Mouse (Mus musculus) cerebellum, postnatal 14 days (tissue): Measurements from ENCODE around the gene Krtap4-7.
A peak's percentile ranks its signal among the peaks of the same experiment; 100 is the strongest.
"Not testable (repeated sequence)": the region's sequence is repeated elsewhere in the genome, so short reads cannot be mapped to it uniquely, and the experiment has no call there.

Source experiments
- DNase-seq, 2 experiments: peaks; one replicate each; pipeline ENCODE4 v3.0.0; 2021; ENCODE audit warnings: mixed read lengths in 2 of 2

Gene Krtap4-7

GRCm38 (mm10) chr11:99643635-99644139 lies at the start of gene Krtap4-7:
Krtap4-7 (minus strand) TSS chr11:99644089.
- DNase-seq = not testable (repeated sequence)

GRCm38 (mm10) chr11:99690463-99690862 lies 46.6 kb upstream of the Krtap4-7 start, which contains the start of gene Gm14190:
Gm14190 (minus strand) TSS chr11:99690740.
- no peak for DNase-seq

- peak; percentile 16 to 21 for DNase-seq
Observed at GRCm38 (mm10) chr11:99685235-99685634, 41.3 kb upstream of the Krtap4-7 start.

- peak; percentile 40 to 51 for DNase-seq
Observed at GRCm38 (mm10) chr11:99683481-99683880, 39.6 kb upstream of the Krtap4-7 start.

GRCm38 (mm10) chr11:99665860-99666259 lies 22.0 kb upstream of the Krtap4-7 start, which contains the start of gene Krtap4-6:
Krtap4-6 (minus strand) TSS chr11:99665960.
- DNase-seq = no peak

GRCm38 (mm10) chr11:99662802-99663201 lies 18.9 kb upstream of the Krtap4-7 start:
- DNase-seq = no peak

- no peak for DNase-seq
Observed at GRCm38 (mm10) chr11:99659256-99659655, 15.4 kb upstream of the Krtap4-7 start.

- not testable (repeated sequence) for DNase-seq
Observed at GRCm38 (mm10) chr11:99658467-99659010, 14.7 kb upstream of the Krtap4-7 start, which contains the start of gene Gm11563. Gm11563 (minus strand) TSS chr11:99658960.

- DNase-seq = no peak
Observed at GRCm38 (mm10) chr11:99657051-99657450, 13.2 kb upstream of the Krtap4-7 start.

GRCm38 (mm10) chr11:99650136-99650535 lies 6.2 kb upstream of the Krtap4-7 start, which contains the start of gene Gm11555:
Gm11555 (minus strand) TSS chr11:99650236.
- DNase-seq = no peak

GRCm38 (mm10) chr11:99646444-99646843 lies 2.6 kb upstream of the Krtap4-7 start:
- DNase-seq = peak; percentile 10 to 14

GRCm38 (mm10) chr11:99644351-99644750 lies 462 bp upstream of the Krtap4-7 start:
- DNase-seq = no peak

GRCm38 (mm10) chr11:99640926-99641325 lies 3.0 kb downstream of the Krtap4-7 start:
- DNase-seq = no peak

GRCm38 (mm10) chr11:99637086-99637485 lies 6.8 kb downstream of the Krtap4-7 start:
- DNase-seq = no peak

- DNase-seq = no peak
Observed at GRCm38 (mm10) chr11:99634653-99635134, 9.2 kb downstream of the Krtap4-7 start, which contains the start of gene Krtap4-2. Krtap4-2 (minus strand) TSS chr11:99635084.

GRCm38 (mm10) chr11:99633293-99633692 lies 10.6 kb downstream of the Krtap4-7 start:
- no peak for DNase-seq

- DNase-seq = no peak
Observed at GRCm38 (mm10) chr11:99630890-99631289, 13.0 kb downstream of the Krtap4-7 start.

- no peak for DNase-seq
Observed at GRCm38 (mm10) chr11:99628138-99628537, 15.8 kb downstream of the Krtap4-7 start, which contains the start of gene Krtap4-1. Krtap4-1 (minus strand) TSS chr11:99628238.

GRCm38 (mm10) chr11:99620335-99620734 lies 23.6 kb downstream of the Krtap4-7 start, which contains the start of gene Gm11562:
Gm11562 (minus strand) TSS chr11:99620435.
- no peak for DNase-seq

GRCm38 (mm10) chr11:99614796-99615363 lies 29.0 kb downstream of the Krtap4-7 start, which contains the start of gene Krtap2-4:
Krtap2-4 (minus strand) TSS chr11:99614846.
- no peak for DNase-seq

- DNase-seq = not testable (repeated sequence)
Observed at GRCm38 (mm10) chr11:99610089-99610488, 33.8 kb downstream of the Krtap4-7 start, which contains the start of gene Gm11937. Gm11937 (minus strand) TSS chr11:99610189.

GRCm38 (mm10) chr11:99609126-99609525 lies 34.8 kb downstream of the Krtap4-7 start:
- peak; percentile 4 to 25 for DNase-seq

GRCm38 (mm10) chr11:99603208-99603607 lies 40.7 kb downstream of the Krtap4-7 start, which contains the start of gene Gm11938:
Gm11938 (minus strand) TSS chr11:99603308.
- DNase-seq = not testable (repeated sequence)
